Mouse (Mus musculus) retina, postnatal 1 day (tissue): Measurements from ENCODE around the gene Psma5.
A peak's percentile ranks its signal among the peaks of the same experiment; 100 is the strongest.
"Not testable (repeated sequence)": the region's sequence is repeated elsewhere in the genome, so short reads cannot be mapped to it uniquely, and the experiment has no call there.

ENCODE experiments used
- DNase-seq: peaks from one replicate; pipeline ENCODE4 v3.0.0-alpha.2; 2012

The Psma5 gene

DNA sequence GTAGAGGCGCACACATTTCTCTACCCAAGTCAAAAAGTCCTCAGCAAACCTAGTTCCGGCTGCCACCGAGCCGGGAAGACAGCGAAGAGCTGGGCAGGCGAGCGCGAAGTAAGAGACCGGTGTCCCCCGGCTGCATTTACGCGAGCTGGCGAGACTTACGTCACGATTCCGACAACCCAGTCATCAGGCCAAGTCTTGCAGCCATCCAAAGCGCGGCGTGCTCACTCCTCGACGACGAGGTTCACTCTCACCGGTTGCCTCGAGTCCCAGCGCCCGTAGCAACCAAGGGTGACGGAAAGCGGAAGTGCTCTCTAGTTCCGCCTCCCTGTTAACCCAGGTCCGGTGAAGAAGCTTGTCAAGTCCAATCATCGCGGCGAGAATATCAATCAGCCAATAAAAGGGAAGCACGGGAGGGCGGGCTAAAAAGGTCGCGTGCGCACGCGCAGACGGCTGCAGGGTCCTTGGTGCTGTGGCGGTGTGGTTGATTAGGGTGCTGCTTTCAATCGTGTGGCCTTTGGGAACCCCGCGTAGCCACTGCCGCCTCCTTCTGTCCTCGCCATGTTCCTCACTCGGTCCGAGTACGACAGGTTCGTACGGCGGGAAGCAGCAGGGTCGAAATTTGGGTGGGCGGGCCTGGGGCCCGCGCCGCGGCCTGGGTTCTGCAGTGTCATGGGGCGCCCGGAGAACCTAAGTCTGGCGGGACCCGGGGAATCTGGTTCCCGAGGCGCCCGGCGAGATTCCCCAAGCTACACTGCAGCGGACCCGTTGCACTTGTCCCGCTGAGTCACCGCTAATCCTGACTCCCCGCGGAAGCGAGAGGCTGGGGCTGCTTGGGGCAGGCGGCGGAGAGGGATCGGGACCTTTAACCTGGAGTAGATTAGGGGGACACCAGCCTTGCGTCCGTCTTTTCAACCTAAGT is at the start of gene Psma5:
Gene Psma5, plus strand, starts transcription at position 208 of the 919 bp plus-strand sequence.
- peak; percentile 99 for DNase-seq

DNA sequence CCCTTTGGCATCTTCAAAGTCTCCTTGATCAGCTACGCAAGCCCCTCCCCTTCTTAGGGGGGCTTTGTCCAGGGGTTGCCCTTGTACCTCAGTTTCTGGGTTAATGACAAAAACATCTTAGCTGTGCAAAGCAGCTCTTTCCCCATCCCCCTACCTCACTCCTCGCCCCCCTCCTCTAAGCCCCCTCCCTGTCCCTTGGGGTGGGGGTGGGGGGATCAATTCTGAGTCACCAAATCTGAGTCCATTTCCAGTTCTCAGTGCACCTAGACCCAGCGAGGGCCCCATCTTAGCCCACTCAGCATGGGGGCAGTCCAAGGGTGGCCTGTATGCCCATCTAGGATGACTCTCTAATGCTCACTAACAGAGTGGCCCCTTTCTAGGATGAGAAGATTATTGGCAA is 47.7 kb upstream of the Psma5 start:
- no peak for DNase-seq

- no peak for DNase-seq
Observed at GRCm38 (mm10) chr3:108209536-108209935, 47.2 kb upstream of the Psma5 start.

GRCm38 (mm10) chr3:108209946-108210770 is 46.6 kb upstream of the Psma5 start:
- DNase-seq = peak; percentile 99

DNA sequence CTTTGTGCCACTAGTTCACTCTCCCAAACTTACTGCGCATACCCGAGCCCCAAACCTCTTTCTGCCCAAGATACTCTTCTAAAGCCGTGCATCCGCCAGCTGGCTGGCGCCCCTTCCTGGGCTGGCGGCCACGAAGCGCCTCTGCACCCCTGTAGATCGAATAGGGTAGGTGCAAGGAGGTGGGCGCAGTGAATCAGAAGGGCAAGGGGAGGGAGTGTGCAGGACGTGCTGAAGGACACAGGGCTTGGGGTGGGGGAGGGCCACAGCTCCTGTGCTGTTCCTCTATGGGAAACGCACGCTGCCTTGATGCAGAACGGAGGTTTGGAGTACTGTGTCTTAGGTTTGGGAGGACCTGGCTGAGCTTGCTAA is 46.0 kb upstream of the Psma5 start, which contains the start of gene Atxn7l2:
Gene Atxn7l2, minus strand, starts transcription at position 164 of the 369 bp plus-strand sequence.
- DNase-seq = no peak

DNA sequence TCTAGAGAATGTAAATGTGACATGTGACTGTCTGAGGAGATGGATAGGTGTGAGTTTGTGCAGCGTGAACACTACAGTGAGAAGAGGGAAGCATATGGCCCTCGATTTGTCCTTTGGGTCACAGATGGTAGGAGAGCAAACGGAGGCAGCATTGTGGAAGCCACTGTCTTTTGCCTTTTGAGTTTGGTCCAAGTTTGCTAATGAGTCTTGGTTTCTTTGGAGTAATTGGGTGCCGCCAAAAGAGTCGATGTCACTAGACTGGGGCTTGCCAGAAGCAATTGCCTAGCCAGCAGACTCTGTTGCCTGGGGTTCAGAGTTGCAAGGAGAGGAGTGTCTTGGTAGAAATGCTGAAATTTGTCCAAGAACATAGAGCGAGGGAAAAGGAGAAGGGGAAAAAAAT is 44.9 kb upstream of the Psma5 start:
- no peak for DNase-seq

DNA sequence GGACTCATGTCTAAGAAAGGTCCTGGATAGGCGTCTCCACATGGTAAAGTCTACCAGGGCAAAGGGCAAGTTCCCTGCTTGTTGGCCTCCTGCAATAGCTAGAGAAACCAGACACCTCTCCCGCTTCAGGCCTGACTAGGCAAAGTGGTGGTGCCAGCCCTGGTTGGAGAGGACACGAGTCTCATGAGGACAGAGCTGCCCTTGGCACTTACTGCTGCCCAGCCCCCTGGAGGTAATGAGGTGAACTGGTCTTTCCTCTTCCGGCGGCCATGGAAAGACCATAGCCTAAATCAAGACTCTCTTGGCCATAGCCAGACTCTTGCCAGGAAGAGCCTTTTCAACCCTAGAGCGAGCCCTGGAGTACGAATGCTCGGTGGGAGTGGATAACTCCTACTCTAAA is 44.3 kb upstream of the Psma5 start:
- DNase-seq = no peak

DNA sequence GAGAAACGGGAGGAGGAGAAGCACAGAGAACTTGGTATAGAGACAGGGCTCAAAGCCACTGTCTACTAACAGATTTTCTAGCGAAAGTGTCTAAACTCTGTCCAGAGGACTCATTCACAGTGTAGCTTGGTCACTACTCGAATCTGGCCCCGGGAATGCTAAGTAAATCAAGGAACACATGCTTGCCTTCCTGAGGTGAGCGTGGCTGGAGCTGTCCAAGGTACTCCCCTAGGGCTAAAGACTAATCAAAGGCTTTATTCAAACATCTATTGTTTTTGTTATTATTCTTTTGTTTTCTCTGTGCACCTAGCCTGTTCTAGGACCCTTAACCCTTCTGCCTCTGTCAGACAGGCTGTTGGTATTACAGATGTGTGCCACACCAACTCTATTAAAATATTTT is 42.0 kb upstream of the Psma5 start:
- DNase-seq = no peak

- no peak for DNase-seq
Observed at GRCm38 (mm10) chr3:108220661-108221060, 36.1 kb upstream of the Psma5 start.

DNA sequence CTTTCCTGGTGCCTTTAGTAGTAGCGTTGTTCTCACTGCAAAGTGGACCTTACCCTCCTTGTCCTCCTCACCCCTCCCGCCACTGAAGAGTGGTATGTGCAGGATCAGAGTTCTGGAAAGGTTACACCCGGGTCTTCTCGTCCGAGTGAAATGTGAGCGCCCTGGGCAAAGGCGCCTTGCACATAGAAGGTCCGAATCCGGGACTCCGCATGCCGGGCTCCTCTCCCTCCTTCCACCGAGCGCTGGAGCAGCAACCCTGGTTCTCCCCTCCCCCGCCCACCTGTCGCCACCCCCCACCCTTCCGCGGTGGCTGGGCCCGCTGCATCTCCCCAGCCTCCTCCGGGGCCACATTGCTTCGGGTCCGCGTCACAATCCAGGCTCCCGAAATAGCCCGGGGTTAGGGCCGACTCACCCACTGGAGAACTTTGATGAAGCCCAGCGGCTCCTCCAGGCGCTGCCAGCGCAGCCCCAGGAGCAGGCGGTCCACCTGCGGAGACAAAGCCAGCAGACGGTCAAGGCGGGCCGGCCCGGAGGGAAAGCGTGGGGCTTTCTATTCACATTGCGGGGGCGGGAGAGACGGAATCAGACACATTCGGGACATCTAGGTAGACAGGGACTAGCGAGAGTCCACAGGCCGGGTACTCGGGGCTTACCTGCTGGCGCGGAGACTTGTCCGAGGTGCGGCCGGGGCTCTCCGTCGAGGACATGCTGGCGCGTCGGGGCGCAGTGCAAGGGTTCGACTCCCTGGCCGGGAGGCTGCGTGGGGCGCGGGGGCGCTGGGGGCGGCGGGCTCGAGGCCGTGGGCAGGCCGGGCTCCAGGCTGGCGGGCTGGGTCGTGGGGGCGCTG is 30.8 kb upstream of the Psma5 start:
- DNase-seq = peak; percentile 37

DNA sequence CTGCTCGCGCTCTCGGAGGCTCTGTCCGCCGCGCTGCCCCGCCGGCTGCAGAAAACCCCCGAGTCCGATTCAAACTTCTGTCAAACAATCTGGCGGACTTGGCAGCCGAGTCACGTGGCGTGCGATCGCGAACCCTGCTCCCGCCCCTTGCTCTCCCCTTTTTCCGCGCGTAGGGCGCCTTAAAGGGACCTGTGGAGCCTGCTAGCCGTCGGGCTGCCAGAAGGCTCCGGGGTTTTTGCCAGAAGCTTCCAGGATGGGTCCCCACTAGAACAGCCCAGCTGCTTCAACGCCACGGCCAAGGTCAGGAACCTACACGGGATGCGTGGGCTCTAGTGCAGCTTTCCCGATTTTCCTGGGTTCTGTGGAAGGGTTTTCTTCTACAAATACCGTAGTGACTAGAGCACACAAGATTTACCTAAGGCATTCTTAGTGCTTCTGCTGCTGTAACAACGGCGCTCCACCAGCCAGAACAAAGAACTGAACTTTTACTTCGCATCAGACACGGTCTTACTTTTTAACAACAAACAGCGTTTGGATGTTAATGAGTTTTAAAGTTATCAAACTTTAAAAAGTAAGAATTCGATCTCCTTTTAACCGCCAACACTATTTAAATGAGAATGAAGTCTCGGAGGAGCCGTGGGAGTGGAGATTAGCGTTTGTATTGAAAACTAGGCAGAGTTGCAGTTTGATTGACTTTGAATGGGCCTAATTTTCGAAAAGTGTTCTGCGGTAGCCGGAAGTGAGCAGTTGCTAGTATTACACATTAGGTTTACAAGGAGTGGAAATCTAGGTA is 30.0 kb upstream of the Psma5 start, which contains the start of gene Sypl2:
Gene Sypl2, minus strand, starts transcription at position 91 of the 793 bp plus-strand sequence.
- peak; percentile 70 for DNase-seq

GRCm38 (mm10) chr3:108227521-108227920 is 29.2 kb upstream of the Psma5 start:
- no peak for DNase-seq

GRCm38 (mm10) chr3:108231646-108232045 is 25.1 kb upstream of the Psma5 start:
- no peak for DNase-seq

GRCm38 (mm10) chr3:108237474-108238102 is 19.1 kb upstream of the Psma5 start:
- DNase-seq = not testable (repeated sequence)

GRCm38 (mm10) chr3:108241243-108241839 is 15.4 kb upstream of the Psma5 start:
- DNase-seq = no peak

DNA sequence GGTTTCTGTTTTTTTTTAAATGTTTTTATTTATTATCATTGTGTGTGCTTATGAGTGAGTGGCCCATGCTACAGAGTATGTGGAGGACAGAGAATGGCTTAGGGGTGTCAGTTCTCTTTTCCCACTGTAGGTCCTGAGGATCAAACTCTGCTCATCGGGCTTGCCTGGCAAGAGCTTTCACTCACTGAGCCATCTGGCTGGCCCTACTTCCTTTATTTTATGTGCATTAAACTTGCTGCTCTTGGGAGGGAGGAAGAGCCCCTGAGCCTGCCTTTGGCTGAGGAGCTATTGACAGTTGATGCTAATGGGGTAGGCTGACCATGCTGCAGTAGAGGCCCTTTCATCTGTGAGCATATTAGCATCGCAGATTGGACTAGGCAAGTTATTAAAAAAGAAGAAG is 9.9 kb upstream of the Psma5 start:
- DNase-seq = no peak

DNA sequence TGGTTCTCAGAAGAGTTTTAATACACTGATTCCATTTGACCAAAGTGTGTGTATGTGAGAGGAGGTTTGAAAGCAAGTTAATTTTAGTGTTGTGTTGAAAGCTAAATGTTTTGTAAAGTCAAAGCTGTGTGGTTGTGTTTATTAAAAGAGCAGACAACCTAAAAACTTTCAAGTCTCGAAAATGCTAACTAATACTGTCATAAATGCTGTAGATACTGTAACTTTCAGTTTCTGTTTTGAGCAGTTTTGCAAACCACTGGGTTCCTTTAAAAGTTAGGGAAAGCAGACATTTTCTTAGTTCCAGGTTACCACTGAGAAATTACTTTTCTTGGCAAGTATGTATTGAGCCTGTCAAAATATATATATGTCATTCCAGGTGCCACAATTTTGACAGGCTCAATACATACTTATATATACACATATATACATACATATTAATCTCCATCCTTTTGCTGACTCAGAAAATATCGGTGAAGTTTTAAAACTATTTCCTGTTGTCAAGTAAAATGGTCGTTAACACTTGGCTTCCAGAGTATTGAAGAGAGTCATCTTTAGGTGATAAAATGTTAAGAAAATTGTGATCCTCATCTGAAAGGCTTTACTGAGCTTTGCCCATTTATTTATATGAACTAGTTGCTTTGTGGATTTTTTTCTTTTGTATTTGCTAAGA is 1.2 kb downstream of the Psma5 start:
- DNase-seq = no peak

DNA sequence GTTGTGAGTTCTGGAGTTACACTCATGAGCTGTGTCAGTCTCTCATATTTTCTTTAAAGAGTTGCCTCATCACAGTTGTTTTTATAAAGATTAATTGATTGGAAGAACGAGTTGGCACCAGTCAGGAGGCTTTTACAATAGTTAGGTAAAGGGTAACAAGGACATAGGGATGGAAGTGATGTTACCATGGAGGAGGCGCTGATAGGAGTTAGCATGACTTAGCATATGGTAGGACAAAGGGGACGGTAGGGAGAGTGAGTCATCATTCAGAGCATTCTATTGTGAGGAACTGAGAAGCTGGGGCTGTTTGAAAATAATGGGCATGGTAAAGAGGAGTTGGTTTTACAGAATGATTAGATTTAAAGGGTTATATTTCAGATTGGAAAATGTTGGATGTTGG is 2.6 kb downstream of the Psma5 start:
- DNase-seq = no peak

DNA sequence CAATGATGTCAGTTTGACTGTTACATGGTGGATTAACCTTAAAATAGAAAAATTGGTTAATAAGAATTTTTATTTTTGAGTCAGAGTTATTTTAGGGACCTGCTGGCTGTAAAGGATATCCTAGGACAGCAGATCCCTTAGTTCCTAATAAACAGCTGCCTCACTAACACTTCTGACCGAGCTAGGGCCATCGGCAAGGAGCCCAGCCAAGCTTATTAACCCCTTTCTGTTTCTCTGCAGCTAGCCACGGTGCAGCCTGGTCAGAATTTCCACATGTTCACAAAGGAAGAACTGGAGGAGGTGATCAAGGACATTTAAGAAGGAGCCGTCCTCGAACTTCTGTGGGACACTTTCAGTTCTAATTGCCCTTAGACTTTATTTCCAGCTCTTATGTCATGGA is 22.8 kb downstream of the Psma5 start:
- not testable (repeated sequence) for DNase-seq
